Mouse (Mus musculus): ENCODE results near the gene Ergic1.

DNA sequence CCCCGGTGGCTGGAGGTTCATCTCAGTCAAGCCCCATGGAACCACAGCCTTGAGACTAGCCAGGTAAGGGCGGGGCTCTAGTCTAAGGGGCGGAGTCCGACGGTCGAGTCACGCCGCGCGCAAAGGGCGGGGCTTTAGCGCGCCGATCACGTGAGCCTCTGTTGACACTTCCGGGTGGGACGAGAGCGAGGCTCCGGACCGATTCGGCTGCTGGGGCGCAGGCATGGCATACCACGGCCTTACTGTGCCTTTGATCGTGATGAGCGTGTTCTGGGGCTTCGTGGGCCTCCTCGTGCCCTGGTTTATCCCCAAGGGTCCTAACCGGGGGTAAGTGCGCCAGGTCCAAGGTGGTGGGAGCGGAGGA lies 114.9 kb downstream of the Ergic1 start:
- TF ChIP-seq CTCF (IDR thresholded peaks at IDR 0.05; ENCODE audit: borderline replicate concordance, control insufficient read depth, extremely low read depth, insufficient read depth, low read length, poor library complexity), result 0 out of 2 replicates have a peak, but pooled peaks have one; percentile 42
- TF ChIP-seq POLR2A (IDR thresholded peaks at IDR 0.05; ENCODE audit: control insufficient read depth, extremely low read depth, insufficient read depth, low read length, poor library complexity), result peak; percentile 58; the same call in 1 of the 2 replicates

Data from thymus, adult 2 months (tissue).